Mouse (Mus musculus): Measurements from ENCODE around the gene Trak1.

Trak1 gene

DNA sequence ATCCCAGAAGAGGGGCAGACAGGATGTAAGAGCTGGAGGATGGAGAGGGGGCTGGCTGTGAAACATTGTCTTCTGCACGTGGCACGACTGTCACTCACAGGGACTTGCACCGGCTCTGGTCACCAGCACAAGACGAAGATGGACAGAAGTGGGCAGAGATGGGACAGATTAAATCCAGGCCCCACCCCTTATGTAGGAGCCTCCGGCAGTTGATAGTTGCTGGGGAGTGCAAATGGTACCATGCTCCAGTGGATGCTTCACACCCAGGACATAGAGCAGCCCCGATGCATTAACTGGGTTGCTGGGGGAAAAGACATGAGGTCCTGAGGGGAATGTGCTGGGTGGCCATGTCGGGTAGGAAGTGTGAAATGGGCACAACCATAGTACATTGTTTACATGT, 2.1 kb upstream of the Trak1 start:
- DNase-seq (ENCODE audit: low spot score in 2 of 2): no peak

DNA sequence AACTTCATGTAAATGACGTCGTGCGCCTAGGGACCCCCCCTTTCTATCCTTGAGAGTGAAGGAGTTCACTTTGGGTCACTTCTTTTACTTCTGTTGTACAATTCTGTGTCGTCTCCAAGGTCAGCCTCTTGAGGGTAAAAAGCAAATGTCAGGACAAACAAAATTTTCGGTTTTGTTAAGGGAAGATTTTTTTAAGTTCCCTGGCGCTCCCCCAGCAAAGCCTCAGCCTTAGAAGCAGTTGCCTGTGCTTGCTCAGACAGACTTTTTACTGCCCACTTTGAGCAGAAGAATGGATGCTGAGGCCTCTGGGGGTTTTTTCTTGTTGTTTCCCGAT, 730 bp downstream of the Trak1 start:
- no peak for DNase-seq (ENCODE audit: low spot score in 2 of 2)

DNA sequence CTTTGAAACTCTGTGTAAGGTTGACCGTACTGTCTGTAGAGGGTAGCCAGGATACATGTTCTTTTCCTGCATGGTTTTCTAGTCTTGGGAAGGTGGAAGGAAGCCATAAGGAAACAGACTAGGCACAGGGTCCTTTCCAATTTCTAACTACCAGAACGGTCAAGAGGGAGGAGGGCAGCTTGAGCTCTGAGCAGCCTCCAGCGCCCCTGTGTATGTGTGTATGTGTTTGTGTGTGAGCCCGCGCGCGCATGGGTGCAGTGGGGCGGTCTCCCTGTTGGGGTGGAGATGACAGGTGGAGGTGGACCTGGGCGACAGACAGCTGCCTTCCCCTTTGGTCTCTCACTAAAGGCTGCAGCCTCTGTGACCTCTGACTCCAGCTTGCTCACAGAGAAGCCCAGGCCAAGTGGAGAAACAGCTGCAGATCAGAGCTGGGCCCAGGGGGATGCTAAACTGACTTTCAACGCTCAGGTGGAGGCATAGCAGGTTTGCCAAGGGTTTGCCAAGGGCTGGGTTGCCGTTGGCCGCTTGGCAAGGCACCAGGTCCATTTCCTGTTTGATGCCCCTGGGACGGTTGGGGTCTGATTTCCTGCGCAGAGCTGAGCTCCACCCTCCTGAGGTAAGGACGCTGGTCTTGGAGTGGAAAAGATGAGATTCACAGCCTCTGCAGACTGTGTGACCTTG, 1.2 kb downstream of the Trak1 start:
- DNase-seq (ENCODE audit: low spot score in 2 of 2): no peak

DNA sequence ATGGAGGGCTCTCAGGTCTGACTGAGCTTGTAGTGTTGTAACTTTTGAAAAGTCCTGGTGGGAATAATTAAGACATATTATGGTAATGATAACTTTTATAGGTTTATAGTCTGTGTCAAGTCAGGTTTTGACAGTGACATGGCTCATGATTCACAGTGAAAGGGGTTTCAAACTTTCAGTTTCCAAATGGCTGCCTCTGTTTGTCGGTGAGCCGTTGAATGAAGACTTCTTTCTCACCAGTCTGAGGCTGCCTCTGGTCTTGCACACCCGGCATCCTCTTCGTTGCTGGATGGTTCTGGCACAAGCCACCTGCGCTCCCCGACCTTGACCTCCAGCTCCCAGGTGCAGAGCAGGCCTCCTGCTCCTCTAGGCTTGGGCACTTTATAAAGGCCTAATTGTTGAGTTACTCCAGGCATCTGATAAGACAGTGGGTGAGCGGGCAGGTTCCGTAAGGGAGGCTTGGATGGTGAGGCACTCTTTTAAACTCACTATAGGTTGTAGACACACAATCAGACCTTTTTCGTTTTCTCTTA, 2.0 kb downstream of the Trak1 start:
- no peak for DNase-seq (ENCODE audit: low spot score in 2 of 2)

DNA sequence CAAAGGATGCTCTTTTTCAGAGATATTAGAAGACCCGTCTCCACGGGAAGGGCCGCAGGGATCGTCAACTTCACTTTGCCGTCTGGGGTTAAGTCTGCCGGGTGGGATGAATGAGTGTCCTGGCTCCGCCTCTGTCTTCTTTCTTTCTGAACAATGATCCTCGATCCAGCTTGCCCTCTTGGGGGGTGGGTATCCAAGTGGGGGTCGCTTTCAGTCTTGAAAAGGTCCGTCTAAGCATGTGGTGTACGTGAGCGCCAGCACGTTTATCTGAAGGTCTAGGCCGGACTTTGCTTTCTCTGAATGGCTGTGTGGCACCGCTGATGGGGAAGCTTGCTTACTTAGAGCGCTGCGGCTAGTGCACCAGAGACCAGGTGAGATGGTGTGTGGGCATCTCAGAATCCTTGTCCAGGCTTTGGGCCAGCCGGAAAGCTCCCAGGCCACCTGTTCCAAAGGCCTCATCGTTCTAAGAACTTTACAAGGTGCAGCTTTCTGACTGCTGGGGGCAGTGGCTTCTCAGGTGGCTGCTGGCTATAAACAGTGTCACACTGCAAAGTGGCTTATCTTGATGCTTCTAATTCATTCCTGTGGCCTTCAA, 2.8 kb downstream of the Trak1 start:
- DNase-seq (ENCODE audit: low spot score in 2 of 2): no peak

GRCm38 (mm10) chr9:121301041-121301920, 4.0 kb downstream of the Trak1 start:
- DNase-seq (ENCODE audit: low spot score in 2 of 2): no peak

- DNase-seq (ENCODE audit: low spot score in 2 of 2): no peak
Measured at GRCm38 (mm10) chr9:121302543-121302942, 5.2 kb downstream of the Trak1 start.

DNA sequence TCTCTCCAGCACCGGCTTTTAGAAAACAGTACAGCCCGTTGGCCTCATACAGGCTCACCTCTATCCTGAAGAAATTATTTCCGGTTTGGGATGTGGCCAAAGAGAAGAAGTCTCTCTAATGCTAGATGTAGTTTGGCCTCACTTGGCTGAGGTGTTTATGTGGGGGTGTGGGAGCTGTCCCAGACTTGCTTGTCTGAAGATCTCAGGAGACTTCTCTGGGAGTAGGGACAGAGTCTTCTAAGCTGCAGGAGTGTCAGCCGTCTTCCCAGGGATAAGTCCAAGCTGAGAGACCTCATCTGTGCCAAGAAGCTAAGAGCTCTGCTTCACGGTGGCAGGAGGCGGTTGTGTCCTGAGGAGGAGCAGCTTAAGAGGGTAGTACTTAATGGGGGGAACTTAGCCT, 5.8 kb downstream of the Trak1 start:
- no peak for DNase-seq (ENCODE audit: low spot score in 2 of 2)

DNA sequence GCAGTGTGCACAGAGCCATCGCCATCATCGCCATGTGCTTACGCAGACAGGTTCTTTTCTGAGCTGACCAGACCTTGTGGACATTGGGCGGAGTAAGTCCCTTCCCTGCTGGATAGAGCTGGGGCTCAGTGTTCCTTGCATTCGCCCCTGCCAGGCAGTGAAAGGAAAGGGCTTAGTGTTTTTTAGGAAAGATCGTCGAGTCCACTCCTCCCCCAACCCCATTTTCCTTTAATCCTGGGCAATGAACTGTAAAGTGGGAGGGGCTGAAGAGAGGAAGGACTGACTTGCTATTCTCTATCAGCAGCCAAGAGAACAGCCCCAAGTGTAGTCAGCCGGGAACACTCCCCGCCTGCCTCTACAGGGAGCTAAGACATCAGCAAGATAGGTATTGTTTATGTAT, 6.4 kb downstream of the Trak1 start:
- no peak for DNase-seq (ENCODE audit: low spot score in 2 of 2)

DNA sequence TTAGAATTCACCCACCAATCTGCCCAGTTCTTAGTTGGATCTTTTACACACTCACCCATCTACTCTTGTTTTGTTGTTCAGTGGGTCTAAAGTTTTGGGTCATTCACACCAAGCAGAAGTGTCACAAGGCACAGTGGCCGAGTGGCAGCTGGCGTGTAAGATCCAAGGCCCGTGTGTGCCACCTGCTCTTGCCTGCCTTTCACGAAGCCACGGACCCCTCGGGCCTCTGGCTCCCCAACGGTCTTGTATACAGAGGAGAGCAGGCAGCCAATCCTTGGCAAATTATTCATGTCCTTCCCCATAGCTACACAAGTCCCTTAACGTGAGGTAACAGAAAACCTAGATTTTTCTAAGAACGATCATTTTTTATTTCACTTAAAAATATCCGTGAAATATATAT, 7.2 kb downstream of the Trak1 start:
- DNase-seq (ENCODE audit: low spot score in 2 of 2): no peak

GRCm38 (mm10) chr9:121305456-121305855, 8.2 kb downstream of the Trak1 start:
- no peak for DNase-seq (ENCODE audit: low spot score in 2 of 2)

DNA sequence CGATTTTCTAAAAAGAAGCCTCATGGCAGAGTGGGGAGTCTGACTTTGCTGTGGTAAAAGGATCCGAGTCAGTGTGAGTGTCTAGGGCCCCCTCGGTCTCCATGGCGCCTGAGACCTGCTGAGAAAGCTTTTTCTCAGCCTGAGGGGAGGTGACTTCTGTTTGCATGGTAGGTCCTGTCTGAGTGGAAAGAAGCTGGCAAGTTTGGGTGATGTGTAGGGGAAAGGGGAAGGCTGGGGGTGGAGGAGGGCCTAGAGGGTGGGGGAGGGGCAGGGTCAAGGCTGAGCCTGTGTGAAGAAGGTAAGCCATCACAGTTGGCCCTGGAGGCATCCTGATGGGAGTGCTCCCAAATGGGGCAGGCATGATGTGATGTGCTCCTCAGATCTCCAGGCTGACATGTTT, 12.0 kb downstream of the Trak1 start:
- no peak for DNase-seq (ENCODE audit: low spot score in 2 of 2)

- DNase-seq (ENCODE audit: low spot score in 2 of 2): no peak
Measured at GRCm38 (mm10) chr9:121310501-121310900, 13.2 kb downstream of the Trak1 start.

- no peak for DNase-seq (ENCODE audit: low spot score in 2 of 2)
Measured at GRCm38 (mm10) chr9:121311846-121312236, 14.5 kb downstream of the Trak1 start.

DNA sequence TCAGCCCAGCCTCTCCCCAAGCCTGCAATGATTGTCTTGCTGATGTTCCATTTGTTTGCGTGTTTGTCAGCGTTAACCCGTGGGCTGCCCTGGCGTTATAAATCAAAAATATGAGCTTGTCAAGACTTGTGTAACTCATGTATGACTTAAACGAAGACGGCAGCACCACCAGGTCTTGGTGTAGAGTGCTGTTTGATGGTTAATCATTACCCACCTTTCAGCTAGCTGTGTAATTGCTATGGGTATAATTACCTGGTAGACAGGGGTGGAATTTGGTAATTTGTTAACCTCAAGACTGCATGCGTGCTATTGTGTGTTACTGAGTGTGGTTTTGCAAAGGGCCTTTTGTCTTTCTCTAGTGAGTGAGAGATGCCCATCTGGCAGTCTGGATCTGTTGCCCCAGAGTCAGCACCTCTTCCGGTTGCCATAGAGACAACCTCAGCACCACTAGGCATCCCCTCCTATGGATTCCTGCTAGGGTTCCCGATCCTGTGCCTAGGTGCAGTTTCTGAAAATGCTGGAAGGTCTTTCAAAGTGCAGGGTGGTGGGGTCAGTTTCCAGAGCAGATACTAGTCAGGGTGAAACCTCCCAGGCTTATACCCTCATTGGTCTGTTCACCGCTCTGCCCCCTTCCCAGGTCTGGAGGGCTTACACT, 15.1 kb downstream of the Trak1 start:
- DNase-seq (ENCODE audit: low spot score in 2 of 2): no peak

- peak; percentile 45 to 53 for DNase-seq (ENCODE audit: low spot score in 2 of 2)
Measured at GRCm38 (mm10) chr9:121313656-121314374, 16.5 kb downstream of the Trak1 start.

DNA sequence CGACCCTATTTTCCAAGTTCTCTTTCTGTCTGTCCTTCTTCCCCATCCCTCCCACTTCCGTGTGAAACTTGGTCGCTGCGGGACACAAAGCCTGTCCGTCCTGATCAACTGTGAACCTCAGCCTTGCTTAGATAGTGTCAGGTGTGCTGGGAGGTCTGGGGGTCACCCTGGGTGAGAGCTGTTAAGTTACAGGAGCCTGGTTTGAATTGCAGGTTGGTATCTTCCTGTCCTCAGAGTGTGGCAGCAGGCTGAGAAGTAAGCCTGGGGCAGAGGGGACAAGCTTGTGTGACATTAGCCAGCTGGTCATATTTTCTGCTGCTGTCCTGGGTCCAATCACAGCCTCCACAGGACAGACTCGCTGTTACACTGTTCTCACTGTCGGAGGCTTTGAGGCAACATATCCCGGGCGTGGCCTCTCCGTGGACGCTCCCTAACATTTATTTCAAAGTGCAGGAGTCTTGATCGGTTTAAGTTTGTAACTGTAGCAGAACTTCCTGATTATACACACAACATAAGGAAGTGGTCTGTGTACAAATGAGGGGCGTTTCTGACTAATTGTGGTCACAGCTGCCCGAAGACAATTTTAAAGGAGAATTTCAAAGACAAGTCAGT, 17.3 kb downstream of the Trak1 start:
- no peak for DNase-seq (ENCODE audit: low spot score in 2 of 2)

- DNase-seq (ENCODE audit: low spot score in 2 of 2): no peak
Measured at GRCm38 (mm10) chr9:121315901-121316595, 18.7 kb downstream of the Trak1 start.

- no peak for DNase-seq (ENCODE audit: low spot score in 2 of 2)
Measured at GRCm38 (mm10) chr9:121316621-121317405, 19.5 kb downstream of the Trak1 start.

Measured in frontal cortex, postnatal 36 days (tissue).